In the genomic region with DNA sequence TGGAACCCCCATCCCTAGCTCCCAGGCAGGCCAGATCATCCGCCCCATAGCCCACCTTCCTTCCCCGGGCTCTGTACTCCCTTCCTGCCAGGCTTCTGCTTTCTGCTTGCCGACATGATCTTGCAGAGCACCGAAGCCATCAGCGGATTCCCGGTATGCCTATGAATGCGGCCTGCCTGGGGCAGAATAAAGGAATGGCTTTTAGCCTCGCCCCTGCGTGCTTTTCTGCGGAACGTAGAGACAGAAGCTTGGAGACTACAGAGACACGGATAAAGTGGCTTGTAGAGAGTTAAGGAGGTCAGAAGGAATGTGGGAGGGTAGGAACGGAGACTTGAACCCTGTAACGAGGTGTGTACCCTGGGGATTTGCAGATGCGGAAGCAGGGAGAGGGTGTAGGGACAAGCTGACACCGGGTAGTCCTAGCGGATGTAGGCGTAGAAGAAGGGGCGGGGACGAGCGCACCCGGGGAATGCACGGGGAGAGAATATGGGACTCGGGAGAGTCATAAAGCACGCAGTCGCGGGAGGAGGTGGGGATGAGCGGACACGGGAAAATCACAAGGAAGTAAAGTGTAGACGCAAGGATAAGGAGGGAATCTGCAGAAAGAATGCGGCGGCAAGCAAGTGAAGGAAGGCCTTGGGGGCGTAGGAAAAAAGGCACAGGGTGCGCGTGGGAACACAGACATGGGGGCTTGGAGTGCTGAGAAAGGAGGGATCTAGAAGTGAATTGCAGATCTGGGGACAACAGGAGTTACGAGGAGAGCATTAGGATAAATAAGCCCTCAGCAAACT, we compare ENCODE assay signal across 8 mouse cellular contexts. TPM values are rescaled to one million over a fixed set of nuclear protein-coding genes. Genes with fewer than 3 reads are reported as not detected.
DNase-seq lines count a peak whose midpoint lies in the region; ATAC-seq lines count a peak whose summit lies in the region.

No protein-coding gene starts in this region.

- H3K36me3 ChIP-seq in lung, embryonic 16.5 days (ENCODE audit: control insufficient read depth, insufficient read depth, low read length): no peaks in the 10 kb centered on the region

- peaks cover 22% of the 10 kb centered on the region for H3K4me1 ChIP-seq in lung, embryonic 16.5 days (replicated peaks; ENCODE audit: control insufficient read depth, insufficient read depth, low read length)

- under 1% methylated on average over 36 of the region's 36 CpGs for WGBS in lung, embryonic 16.5 days

- peak; percentile 82 for ATAC-seq in frontal cortex, adult (ENCODE audit: low TSS enrichment)
- peak; percentile 73 to 75 for ATAC-seq in hematopoietic stem cell, adult 5-6 weeks (replicated peaks in 1 of 2; ENCODE audit: insufficient read depth in 1 of 2, low FRiP score in 2 of 2, low TSS enrichment in 1 of 2, low read depth in 1 of 2, poor library complexity in 2 of 2, severe bottlenecking in 2 of 2)
- ATAC-seq in lung, embryonic 16.5 days (ENCODE audit: low read depth): peak; percentile 94

- DNase-seq in MN1 (ENCODE audit: low spot score): peak; percentile 59
- DNase-seq in cerebellum, adult 9-11 months: peak; percentile 75
- DNase-seq in layer of hippocampus, adult 8-10 months (ENCODE audit: low spot score in 2 of 2): peak; percentile 64 to 72
- DNase-seq in ovary, postnatal 10 days (ENCODE audit: low spot score): peak; percentile 66
- peak; percentile 70 for DNase-seq in thymus, postnatal 0 days (ENCODE audit: low spot score)

- no peaks in the 10 kb centered on the region for H3K27me3 ChIP-seq in lung, embryonic 16.5 days (ENCODE audit: control insufficient read depth, insufficient read depth, low read depth, low read length)

- peak overlapping the region; percentile 93 for H3K4me2 ChIP-seq in lung, embryonic 16.5 days (ENCODE audit: low read depth, low read length)

- H3K9ac ChIP-seq in lung, embryonic 16.5 days (ENCODE audit: low read length): peak overlapping the region; percentile 78

- peak overlapping the region; percentile 97 for H3K27ac ChIP-seq in lung, embryonic 16.5 days (ENCODE audit: low read length)

- peak overlapping the region; percentile 64 for H3K4me3 ChIP-seq in lung, embryonic 16.5 days (ENCODE audit: low read length)

- no peaks in the 10 kb centered on the region for H3K9me3 ChIP-seq in lung, embryonic 16.5 days (ENCODE audit: control insufficient read depth, low read length)

RNA-seq across cellular contexts. Expression of gene Etfb, which starts 0.6 kb away (rescaled TPM):
- 316 and 319 TPM in 2 replicates for total RNA-seq in hematopoietic stem cell, adult 5-6 weeks (2017)
- 10 to 100 TPM; 59.8 to 75.6 (median 69.4) TPM for total RNA-seq in layer of hippocampus, adult 8-10 months (2022)
- 348 and 368 TPM in 2 replicates for polyA plus RNA-seq in lung, embryonic 16.5 days (2015; fragmentation: Nextera tagmentation; extraction: Ambion mirVana)
- polyA plus RNA-seq in thymus, postnatal 0 days (2015; fragmentation: Nextera tagmentation; extraction: Ambion mirVana): 232 and 257 TPM in 2 replicates

RNA-seq across cellular contexts. Expression of gene Gm45233, which starts 0.6 kb away (rescaled TPM):
- total RNA-seq in hematopoietic stem cell, adult 5-6 weeks (2017): 2.5 TPM in 1 of 2 replicates, not detected in the other
- 1 to 10 TPM in 2 of 4 experiments, under 1 TPM in 1, not detected in 1; 0.65 to 2.6 (median 1.7) TPM for total RNA-seq in layer of hippocampus, adult 8-10 months (2022)
- polyA plus RNA-seq in lung, embryonic 16.5 days (2015; fragmentation: Nextera tagmentation; extraction: Ambion mirVana): 0.49 TPM in 1 of 2 replicates, not detected in the other
- 0.17 TPM in 1 of 2 replicates, not detected in the other for polyA plus RNA-seq in thymus, postnatal 0 days (2015; fragmentation: Nextera tagmentation; extraction: Ambion mirVana)

RNA-seq across cellular contexts. Expression of gene Cldnd2, which starts 2.7 kb away (rescaled TPM):
- total RNA-seq in hematopoietic stem cell, adult 5-6 weeks (2017): not detected in 2 replicates
- not detected for total RNA-seq in layer of hippocampus, adult 8-10 months (2022)
- not detected in 2 replicates for polyA plus RNA-seq in lung, embryonic 16.5 days (2015; fragmentation: Nextera tagmentation; extraction: Ambion mirVana)
- polyA plus RNA-seq in thymus, postnatal 0 days (2015; fragmentation: Nextera tagmentation; extraction: Ambion mirVana): not detected in 2 replicates

RNA-seq across cellular contexts. Expression of gene Nkg7, which starts 6.4 kb away (rescaled TPM):
- 94.2 and 115 TPM in 2 replicates for total RNA-seq in hematopoietic stem cell, adult 5-6 weeks (2017)
- under 1 TPM in 1 of 4 experiments, not detected in 3; 0.45 TPM for total RNA-seq in layer of hippocampus, adult 8-10 months (2022)
- polyA plus RNA-seq in lung, embryonic 16.5 days (2015; fragmentation: Nextera tagmentation; extraction: Ambion mirVana): 3.1 and 5.2 TPM in 2 replicates
- polyA plus RNA-seq in thymus, postnatal 0 days (2015; fragmentation: Nextera tagmentation; extraction: Ambion mirVana): 94.0 and 101 TPM in 2 replicates

RNA-seq across cellular contexts. Expression of gene Lim2, which starts 15.9 kb away (rescaled TPM):
- total RNA-seq in hematopoietic stem cell, adult 5-6 weeks (2017): not detected in 2 replicates
- total RNA-seq in layer of hippocampus, adult 8-10 months (2022): not detected
- not detected in 2 replicates for polyA plus RNA-seq in lung, embryonic 16.5 days (2015; fragmentation: Nextera tagmentation; extraction: Ambion mirVana)
- polyA plus RNA-seq in thymus, postnatal 0 days (2015; fragmentation: Nextera tagmentation; extraction: Ambion mirVana): not detected in 2 replicates

Comparison
In these comparisons a context has a peak if more than half of its experiments do, and no peak if none do; other contexts are left out.
1. Peak in every context shown above with its lines: DNase-seq, ATAC-seq, H3K4me3 ChIP-seq and H3K27ac ChIP-seq.